Mouse (Mus musculus) E14TG2a.4 (cell line): ENCODE data around the gene Hmgcs2.
A peak's percentile ranks its signal among the peaks of the same experiment; 100 is the strongest.

ENCODE experiments used
- H3K27me3 ChIP-seq: 2 replicates; pipeline ENCODE4 v1.6.1; 2014; ENCODE audit warnings: low read length, control low read depth; ENCODE audit not compliant: insufficient read depth
- H3K36me3 ChIP-seq: 2 replicates; pipeline ENCODE4 v1.6.1; 2014; ENCODE audit warnings: low read length, control low read depth; ENCODE audit not compliant: insufficient read depth
- H3K4me1 ChIP-seq: replicated peaks from 2 replicates; pipeline ENCODE4 v1.6.1; 2014; ENCODE audit warnings: low read depth, low read length, control low read depth
- H3K4me3 ChIP-seq: replicated peaks from 2 replicates; pipeline ENCODE4 v1.5.1; 2014; ENCODE audit warnings: mild to moderate bottlenecking, low read length
- H3K9me3 ChIP-seq: 2 replicates; pipeline ENCODE4 v1.6.1; 2014; ENCODE audit warnings: low read length, control low read depth
- CTCF ChIP-seq: conservative IDR thresholded peaks from 2 replicates; pipeline ENCODE4 v1.5.1; 2014; ENCODE audit warnings: low read length
- NANOG ChIP-seq: IDR thresholded peaks from 2 replicates; pipeline ENCODE4 v1.6.1; 2014; ENCODE audit warnings: borderline replicate concordance, low read length, mixed read lengths
- POU5F1 ChIP-seq: IDR thresholded peaks from 2 replicates; pipeline ENCODE4 v1.6.1; 2014; ENCODE audit warnings: low read length, borderline replicate concordance

The Hmgcs2 gene

DNA sequence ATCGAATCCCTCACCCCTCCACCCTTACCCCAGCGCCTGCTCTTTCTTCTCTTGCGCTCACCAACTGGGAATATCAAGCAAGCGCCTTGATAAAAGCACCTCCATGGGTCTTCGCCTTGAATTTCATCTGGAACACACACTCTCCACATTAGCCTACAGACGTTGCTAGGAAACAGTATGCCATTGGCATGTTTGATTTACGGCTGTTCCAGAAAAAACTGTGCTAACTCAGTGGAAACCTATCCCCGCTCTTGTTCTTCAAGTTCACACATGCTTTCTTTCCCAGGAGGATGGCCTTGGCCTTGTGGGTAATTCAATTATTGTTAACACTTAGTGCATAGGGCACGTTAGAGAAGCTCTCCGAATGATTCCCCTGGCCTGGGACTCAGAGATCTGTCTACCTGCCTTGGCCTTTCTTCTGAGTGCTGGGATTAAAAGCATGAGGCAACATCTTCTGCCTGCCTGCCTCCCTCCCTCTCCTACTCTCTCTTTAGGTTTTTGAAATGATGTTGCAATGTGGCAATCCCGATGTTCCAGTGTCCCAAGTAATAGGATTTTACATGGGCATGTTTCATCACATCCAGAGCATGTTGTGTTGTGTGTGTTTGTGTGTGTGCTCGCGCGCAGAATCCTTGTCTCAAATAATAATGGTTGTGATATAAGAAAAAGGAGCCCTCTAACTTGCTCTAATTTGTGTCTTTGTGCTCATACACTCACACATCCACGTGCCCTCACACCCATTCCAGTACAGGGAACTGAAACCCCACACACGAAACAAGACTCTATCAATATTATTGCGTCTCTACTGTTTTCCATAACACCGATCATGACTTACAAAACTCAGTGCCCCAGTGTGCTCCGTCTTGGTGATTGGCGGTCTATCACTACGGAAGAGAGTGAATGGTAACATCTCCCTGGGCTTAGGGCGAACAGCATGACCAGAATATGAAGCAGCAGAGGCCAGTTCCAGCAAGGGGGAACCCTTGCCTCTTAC is 56.7 kb downstream of the Hmgcs2 start:
- Histone ChIP-seq H3K4me1 (peaks cover 18% of the 10 kb centered on the region), H3K36me3 (peaks cover 55% of the 10 kb centered on the region), H3K9me3 (peaks cover 21% of the 10 kb centered on the region), H3K27me3 (peaks cover 15% of the 10 kb centered on the region), H3K4me3 (no peak overlapping the region)
- TF ChIP-seq CTCF (no peak), NANOG (no peak), POU5F1 (no peak)

DNA sequence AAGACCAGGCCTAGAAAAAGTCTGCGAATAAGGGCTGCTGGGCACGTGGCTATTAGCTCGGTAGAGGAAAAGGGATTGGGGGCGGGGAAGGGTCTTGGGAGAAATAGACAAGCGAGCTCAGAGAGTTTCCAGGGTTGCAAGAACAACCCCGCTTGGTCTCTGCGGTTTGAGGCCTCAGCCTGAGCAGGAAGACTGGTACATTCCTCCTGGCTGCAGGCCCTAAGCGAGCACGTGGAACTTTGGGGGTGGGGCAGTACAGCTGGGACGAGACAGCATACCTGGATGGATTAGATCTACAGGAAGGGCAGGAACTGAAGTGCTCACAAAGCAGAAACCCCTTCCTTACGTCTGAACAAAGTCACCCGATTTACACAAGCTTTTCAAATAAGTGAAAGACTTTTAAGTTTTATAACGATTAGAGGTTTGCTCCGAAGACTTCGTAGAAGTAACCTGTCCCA is 58.4 kb downstream of the Hmgcs2 start:
- Histone ChIP-seq H3K4me3 (peak overlapping the region; percentile 83), H3K4me1 (peaks cover 18% of the 10 kb centered on the region), H3K27me3 (peaks cover 15% of the 10 kb centered on the region), H3K9me3 (peaks cover 21% of the 10 kb centered on the region), H3K36me3 (peaks cover 39% of the 10 kb centered on the region)
- TF ChIP-seq CTCF (no peak), POU5F1 (no peak), NANOG (no peak)

DNA sequence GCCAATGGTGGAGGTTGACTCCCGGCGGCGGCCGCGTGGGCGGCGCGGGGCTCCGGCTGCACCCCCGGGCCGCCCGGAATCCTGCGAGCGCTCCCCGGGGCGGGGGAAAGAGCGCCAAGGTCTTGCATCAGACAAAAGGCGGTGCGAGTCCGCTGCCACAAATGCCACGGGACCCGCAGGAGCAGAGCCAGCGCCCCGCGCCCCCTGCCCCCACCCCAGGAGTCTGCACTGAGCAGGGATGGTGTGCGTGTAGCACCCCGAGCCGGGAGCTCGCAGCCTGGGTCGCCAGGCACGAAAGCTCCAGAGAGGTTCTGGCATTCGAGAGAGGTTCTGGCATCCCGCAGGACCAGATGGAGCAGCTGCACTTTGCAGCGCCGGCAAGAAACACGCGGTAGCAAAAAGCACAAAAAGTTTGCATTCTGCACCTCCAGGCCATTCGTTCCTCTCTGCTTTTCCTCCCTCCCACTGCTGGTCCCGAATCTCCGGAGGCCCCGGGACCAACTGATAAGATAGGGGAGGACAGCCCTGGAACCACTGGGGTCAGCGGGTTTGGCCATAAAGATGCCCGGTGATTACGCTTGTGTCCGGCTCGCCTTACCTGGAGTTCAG is 59.0 kb downstream of the Hmgcs2 start:
- peaks cover 15% of the 10 kb centered on the region for H3K27me3 ChIP-seq
- no peak for TF ChIP-seq NANOG
- no peak for TF ChIP-seq CTCF
- TF ChIP-seq POU5F1 = no peak
- H3K36me3 ChIP-seq = peaks cover 34% of the 10 kb centered on the region
- H3K9me3 ChIP-seq = peaks cover 21% of the 10 kb centered on the region
- H3K4me3 ChIP-seq = peak overlapping the region; percentile 83
- H3K4me1 ChIP-seq = peaks cover 18% of the 10 kb centered on the region

DNA sequence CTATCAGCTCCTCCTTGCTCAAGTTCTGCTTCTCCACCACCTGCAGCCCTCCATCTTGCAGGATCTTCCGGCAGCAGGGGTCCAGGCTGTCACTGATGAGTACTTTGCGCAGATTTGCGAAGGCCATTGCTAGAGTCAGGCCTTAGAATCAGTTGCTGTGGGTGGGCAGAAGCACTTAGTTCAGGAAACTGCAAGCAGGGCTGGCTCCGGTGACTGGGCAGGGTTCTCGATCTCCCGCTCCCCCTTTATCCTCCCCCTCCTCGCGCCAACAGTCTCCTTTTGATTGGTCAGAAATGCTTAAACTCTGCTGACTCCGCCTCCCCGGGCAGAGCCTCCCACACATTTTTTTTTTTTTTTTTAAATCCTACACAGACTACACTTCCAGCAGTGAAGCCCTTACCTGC is 59.5 kb downstream of the Hmgcs2 start, which contains the start of gene Phgdh:
Gene Phgdh (minus strand): TSS at position 285 of the 404 bp plus-strand sequence.
- peaks cover 18% of the 10 kb centered on the region for H3K4me1 ChIP-seq
- H3K27me3 ChIP-seq = peaks cover 15% of the 10 kb centered on the region
- H3K36me3 ChIP-seq = peaks cover 29% of the 10 kb centered on the region
- peak within 1 kb of the TSS; percentile 83 for H3K4me3 ChIP-seq
- peaks cover 21% of the 10 kb centered on the region for H3K9me3 ChIP-seq

DNA sequence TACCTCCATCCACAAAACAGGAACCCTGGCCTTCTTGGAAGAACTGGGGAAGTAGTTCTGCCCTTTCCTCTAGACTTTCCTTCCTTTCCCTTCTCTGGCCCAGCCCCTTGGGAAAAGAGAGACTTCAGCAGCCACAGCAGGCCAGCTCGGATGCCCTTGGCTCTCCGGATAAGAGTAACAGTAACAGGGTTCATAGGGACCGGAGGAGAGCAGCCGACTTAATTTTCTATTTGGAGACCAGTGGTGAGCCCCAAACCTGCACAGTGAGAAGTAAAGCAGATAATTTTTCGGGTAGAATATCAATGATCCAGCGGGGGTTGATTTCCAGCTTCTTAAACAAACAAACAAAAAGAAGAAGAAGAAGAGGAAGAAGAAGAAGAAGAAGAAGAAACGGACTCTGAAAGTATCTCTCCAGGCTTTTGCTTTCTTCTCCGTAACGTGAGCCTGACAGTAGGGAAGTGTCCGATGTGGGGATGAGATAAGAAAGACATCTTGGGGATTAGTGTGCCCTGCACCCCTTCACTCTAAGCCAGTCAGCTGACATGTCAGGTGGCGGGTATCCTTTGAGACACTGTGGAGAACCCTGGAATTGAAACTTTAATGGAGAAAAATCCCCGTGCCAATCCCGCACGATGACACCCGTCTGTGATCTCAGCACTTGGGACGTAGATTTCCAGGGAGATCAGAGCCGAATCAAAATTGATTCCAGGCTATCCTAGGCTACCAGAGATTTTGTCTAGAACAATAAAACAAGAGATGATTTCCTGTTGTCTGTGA is 60.8 kb downstream of the Hmgcs2 start:
- H3K27me3 ChIP-seq = peaks cover 15% of the 10 kb centered on the region
- no peak overlapping the region for H3K4me3 ChIP-seq
- H3K4me1 ChIP-seq = peaks cover 15% of the 10 kb centered on the region
- H3K9me3 ChIP-seq = peaks cover 9% of the 10 kb centered on the region
- peaks cover 16% of the 10 kb centered on the region for H3K36me3 ChIP-seq
- TF ChIP-seq NANOG (no peak), POU5F1 (no peak), CTCF (no peak)

DNA sequence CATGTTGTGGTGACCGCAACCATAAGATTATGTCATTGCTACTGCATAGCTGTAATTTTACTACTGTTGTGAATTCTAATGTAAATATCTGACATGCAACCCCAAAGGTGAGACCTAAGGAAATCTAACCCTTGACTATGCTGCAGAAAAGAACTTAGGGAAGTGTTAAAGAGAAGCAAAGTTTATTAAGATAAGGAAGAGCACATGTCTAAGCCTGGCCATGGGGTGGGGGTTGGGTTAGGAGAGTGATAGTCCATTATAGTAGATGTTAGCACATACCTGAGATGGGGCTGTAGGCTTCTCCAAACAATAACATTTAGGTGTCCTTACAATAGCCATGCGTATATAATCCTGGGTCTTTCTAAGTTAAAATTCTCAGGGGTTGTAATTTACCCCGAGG is 63.0 kb downstream of the Hmgcs2 start:
- H3K9me3 ChIP-seq = no peaks in the 10 kb centered on the region
- peaks cover 11% of the 10 kb centered on the region for H3K27me3 ChIP-seq
- no peak overlapping the region for H3K4me3 ChIP-seq
- no peak for TF ChIP-seq POU5F1
- H3K36me3 ChIP-seq = no peaks in the 10 kb centered on the region
- peaks cover 26% of the 10 kb centered on the region for H3K4me1 ChIP-seq

DNA sequence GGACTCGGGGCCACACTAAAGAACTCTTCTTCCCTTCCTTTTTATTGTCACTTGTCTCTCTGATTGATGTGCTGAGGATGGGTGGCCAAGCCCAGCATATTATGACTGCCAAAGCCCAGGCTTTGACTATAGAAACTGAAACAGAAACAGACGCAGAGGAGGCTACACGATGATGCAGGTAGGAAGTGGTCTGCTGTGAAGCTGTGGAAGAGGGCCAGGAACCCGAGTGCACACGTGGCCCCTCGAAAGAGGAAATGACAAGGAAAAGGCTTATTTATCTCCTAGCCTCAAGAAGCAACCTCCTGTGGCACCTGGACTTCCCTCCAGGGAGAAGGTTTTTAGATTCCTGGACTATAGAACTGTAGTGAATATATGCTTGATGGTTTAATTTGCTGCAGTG is 67.9 kb downstream of the Hmgcs2 start:
- TF ChIP-seq NANOG (no peak), CTCF (no peak), POU5F1 (no peak)
- H3K9me3 ChIP-seq = no peaks in the 10 kb centered on the region
- peaks cover 39% of the 10 kb centered on the region for H3K4me1 ChIP-seq
- no peak overlapping the region; the same call in 1 of the 2 replicates for H3K4me3 ChIP-seq
- no peaks in the 10 kb centered on the region for H3K36me3 ChIP-seq
- 0 out of 2 replicates have a peak, but pooled peaks cover 3% of the 10 kb centered on the region for H3K27me3 ChIP-seq

DNA sequence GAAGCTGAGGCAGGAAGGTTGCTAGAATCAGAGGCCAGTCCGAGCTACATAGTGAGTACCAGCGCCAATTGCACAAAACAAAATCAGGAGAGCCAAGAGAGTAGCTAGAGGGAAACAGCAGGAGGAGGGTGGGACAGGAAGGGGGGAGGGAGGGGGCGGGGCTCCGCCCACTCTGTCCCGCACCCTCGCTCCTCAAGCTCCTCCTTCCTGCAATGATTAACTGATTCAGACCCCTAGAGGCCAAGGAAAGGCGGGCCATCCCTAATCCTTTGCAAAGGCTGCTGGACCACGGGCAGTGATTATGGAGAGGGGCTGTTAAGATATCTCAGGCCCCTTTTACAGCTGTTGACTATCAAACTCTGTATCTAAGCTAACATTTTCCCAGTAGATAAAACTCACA is 68.5 kb downstream of the Hmgcs2 start:
- H3K4me3 ChIP-seq = no peak overlapping the region; the same call in 1 of the 2 replicates
- H3K27me3 ChIP-seq = 0 out of 2 replicates have a peak, but pooled peaks cover 3% of the 10 kb centered on the region
- TF ChIP-seq CTCF (no peak), NANOG (no peak), POU5F1 (no peak)

More for the DNA sequence above, 68.5 kb downstream of the Hmgcs2 start:
- no peaks in the 10 kb centered on the region for H3K36me3 ChIP-seq
- no peaks in the 10 kb centered on the region for H3K9me3 ChIP-seq
- H3K4me1 ChIP-seq = peaks cover 39% of the 10 kb centered on the region
